Mouse (Mus musculus): ENCODE measurements around the gene Gm10491. TPM values are rescaled to one million over a fixed set of nuclear protein-coding genes. Genes with fewer than 3 reads are reported as not detected.
"Not testable (repeated sequence)": the region's sequence is repeated elsewhere in the genome, so short reads cannot be mapped to it uniquely, and the experiment has no call there.

Gene Gm10491
- polyA plus RNA-seq, 1 experiment from 2014 or later, result not detected

GRCm38 (mm10) chrX:7919601-7920383 is 12.2 kb upstream of the Gm10491 start, which contains the start of gene Pcsk1n:
TSS of gene Pcsk1n (plus strand) at chrX:7919822.
- ATAC-seq (ENCODE audit: insufficient number of reproducible peaks, low FRiP score), result no peak
- 6% methylated on average over 38 of the region's 40 CpGs for WGBS
- peak within 1 kb of the TSS; percentile 27 for H3K4me3 ChIP-seq
- H3K9me3 ChIP-seq (replicated peaks), result peaks cover 3% of the 10 kb centered on the region; the same call in 1 of the 2 replicates
- H3K36me3 ChIP-seq, result no peaks in the 10 kb centered on the region
- H3K4me2 ChIP-seq, result peak within 1 kb of the TSS; percentile 59
- H3K9ac ChIP-seq, result no peak within 1 kb of the TSS
- peaks cover 13% of the 10 kb centered on the region; the same call in 1 of the 2 replicates for H3K4me1 ChIP-seq (replicated peaks)
- peaks cover 62% of the 10 kb centered on the region for H3K27me3 ChIP-seq (replicated peaks)
- no peak within 1 kb of the TSS for H3K27ac ChIP-seq (ENCODE audit: poor library complexity, severe bottlenecking)

DNA sequence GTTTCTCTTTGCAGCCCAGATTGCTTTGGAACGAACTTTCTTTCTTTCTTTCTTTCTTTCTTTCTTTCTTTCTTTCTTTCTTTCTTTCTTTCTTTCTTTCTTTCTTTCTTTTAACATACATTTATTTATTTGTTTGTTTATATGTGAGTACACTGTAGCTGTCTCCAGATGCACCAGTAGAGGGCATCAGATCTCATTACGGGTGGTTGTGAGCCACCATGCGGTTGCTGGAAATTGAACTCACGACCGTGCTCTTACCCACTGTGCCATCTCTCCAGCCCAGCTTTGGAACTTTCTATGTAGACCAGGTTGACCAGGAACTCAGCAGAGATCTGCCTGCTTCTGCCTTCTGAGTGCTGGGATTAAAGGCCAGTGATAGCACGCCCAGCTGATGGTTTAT is 10.3 kb upstream of the Gm10491 start:
- H3K4me3 ChIP-seq; ATAC-seq (ENCODE audit: insufficient number of reproducible peaks, low FRiP score); H3K9me3 ChIP-seq (replicated peaks); H3K9ac ChIP-seq; H3K4me2 ChIP-seq; H3K27ac ChIP-seq (ENCODE audit: poor library complexity, severe bottlenecking); H3K36me3 ChIP-seq: not testable (repeated sequence)
- WGBS, result 61% methylated on average over 6 of the region's 6 CpGs
- Histone ChIP-seq H3K4me1 (replicated peaks) (peaks cover 13% of the 10 kb centered on the region; the same call in 1 of the 2 replicates), H3K27me3 (replicated peaks) (peaks cover 47% of the 10 kb centered on the region)

DNA sequence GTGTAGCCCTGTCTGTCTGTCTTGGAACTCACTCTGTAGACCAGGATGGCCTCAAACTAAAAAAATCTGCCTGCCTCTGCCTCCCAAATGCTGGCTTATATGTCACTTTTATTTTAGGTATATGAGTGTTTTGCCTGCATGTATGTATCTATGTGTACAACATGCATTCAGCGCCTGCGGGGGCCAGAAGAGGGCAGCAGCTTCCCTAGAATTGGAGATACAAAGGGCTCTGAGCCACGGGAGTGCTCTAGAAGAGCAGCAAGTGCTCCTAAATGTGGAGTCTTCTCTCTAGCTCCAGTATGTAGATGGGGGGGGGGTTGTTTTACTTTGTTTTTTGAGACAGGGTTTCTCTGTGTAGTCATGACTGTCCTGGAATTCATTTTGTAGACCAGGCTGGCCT is 8.0 kb upstream of the Gm10491 start:
- not testable (repeated sequence) for H3K9ac ChIP-seq; H3K4me2 ChIP-seq; H3K4me1 ChIP-seq (replicated peaks); ATAC-seq (ENCODE audit: insufficient number of reproducible peaks, low FRiP score); H3K36me3 ChIP-seq; H3K4me3 ChIP-seq; H3K9me3 ChIP-seq (replicated peaks); H3K27ac ChIP-seq (ENCODE audit: poor library complexity, severe bottlenecking)
- 21% methylated on average over 3 of the region's 3 CpGs for WGBS
- peaks cover 25% of the 10 kb centered on the region for H3K27me3 ChIP-seq (replicated peaks)

DNA sequence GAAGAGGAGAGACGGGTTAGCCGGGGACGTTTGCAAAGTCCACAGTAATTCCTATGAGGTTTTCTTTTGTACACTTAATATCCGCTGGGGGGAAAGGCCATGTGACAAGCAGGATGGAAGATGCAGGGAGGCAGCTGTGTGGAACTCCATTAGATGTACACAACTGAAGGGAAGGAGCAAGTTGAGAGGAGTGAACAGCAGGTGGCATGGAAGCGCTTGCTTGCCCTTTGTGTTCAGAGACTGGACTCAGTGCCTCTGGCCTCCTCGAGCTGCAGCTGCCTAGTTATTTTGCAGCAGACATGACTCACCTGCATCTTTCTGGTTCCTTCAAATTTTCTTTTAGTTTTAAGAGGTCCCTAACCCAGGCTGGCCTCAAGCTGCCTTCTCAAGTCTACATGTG is 2.8 kb upstream of the Gm10491 start:
- no peak for ATAC-seq (ENCODE audit: insufficient number of reproducible peaks, low FRiP score)
- H3K4me1 ChIP-seq (replicated peaks), result no peaks in the 10 kb centered on the region
- 61% methylated on average over 6 of the region's 6 CpGs for WGBS
- no peaks in the 10 kb centered on the region for H3K9me3 ChIP-seq (replicated peaks)
- H3K27ac ChIP-seq (ENCODE audit: poor library complexity, severe bottlenecking), result no peak overlapping the region
- no peak overlapping the region for H3K9ac ChIP-seq
- no peak overlapping the region for H3K4me2 ChIP-seq
- H3K27me3 ChIP-seq (replicated peaks), result no peaks in the 10 kb centered on the region
- no peak overlapping the region for H3K4me3 ChIP-seq
- peaks cover 13% of the 10 kb centered on the region for H3K36me3 ChIP-seq

GRCm38 (mm10) chrX:7909242-7909641 is 1.6 kb upstream of the Gm10491 start, which contains the start of gene Gm10490:
TSS of gene Gm10490 (plus strand) at chrX:7909542.
- WGBS, result 85% methylated on average over 4 of the region's 4 CpGs
- ATAC-seq (ENCODE audit: insufficient number of reproducible peaks, low FRiP score); H3K9me3 ChIP-seq (replicated peaks); H3K27ac ChIP-seq (ENCODE audit: poor library complexity, severe bottlenecking); H3K27me3 ChIP-seq (replicated peaks); H3K9ac ChIP-seq; H3K4me1 ChIP-seq (replicated peaks); H3K4me3 ChIP-seq; H3K4me2 ChIP-seq: not testable (repeated sequence)
- H3K36me3 ChIP-seq, result peaks cover 13% of the 10 kb centered on the region

DNA sequence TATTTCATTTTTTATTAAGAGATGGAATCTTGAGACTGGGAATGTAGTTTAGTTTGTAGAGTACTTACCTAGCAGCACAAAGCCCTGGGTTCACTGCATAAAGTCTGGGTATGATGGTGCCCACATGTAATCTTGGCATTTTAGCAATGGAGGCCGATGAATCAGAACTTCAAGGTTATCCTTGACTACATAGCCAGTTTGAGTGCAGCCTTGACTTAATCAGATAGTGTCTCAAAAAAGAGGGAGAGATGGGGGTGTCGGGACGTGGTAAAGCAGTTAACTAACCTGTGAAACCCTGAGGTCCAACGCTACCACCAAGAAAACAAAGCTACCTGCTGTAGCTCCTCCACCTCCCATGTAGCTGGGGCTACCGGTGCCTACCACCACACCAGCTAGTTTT is 3.2 kb downstream of the Gm10491 start:
- Histone ChIP-seq H3K27ac (ENCODE audit: poor library complexity, severe bottlenecking) (no peak overlapping the region), H3K4me1 (replicated peaks) (no peaks in the 10 kb centered on the region), H3K4me2 (no peak overlapping the region), H3K9me3 (replicated peaks) (no peaks in the 10 kb centered on the region), H3K4me3 (no peak overlapping the region), H3K27me3 (replicated peaks) (no peaks in the 10 kb centered on the region), H3K36me3 (peaks cover 21% of the 10 kb centered on the region), H3K9ac (no peak overlapping the region)
- 87% methylated on average over 5 of the region's 5 CpGs for WGBS
- no peak for ATAC-seq (ENCODE audit: insufficient number of reproducible peaks, low FRiP score)

GRCm38 (mm10) chrX:7898880-7899874 is 8.5 kb downstream of the Gm10491 start, which contains the start of the genes Pqbp1 and Timm17b:
TSS of gene Pqbp1 (minus strand) at chrX:7899269.
TSS of gene Timm17b (plus strand) at chrX:7899357.
- H3K4me2 ChIP-seq, result peak within 1 kb of the TSS; percentile 75
- WGBS, result 9% methylated on average over 58 of the region's 62 CpGs

GRCm38 (mm10) chrX:7898211-7898610 is 9.4 kb downstream of the Gm10491 start:
- WGBS, result 30% methylated on average over 13 of the region's 13 CpGs
- ATAC-seq (ENCODE audit: insufficient number of reproducible peaks, low FRiP score), result no peak
- no peak overlapping the region for H3K27ac ChIP-seq (ENCODE audit: poor library complexity, severe bottlenecking)
- no peaks in the 10 kb centered on the region for H3K9me3 ChIP-seq (replicated peaks)
- peak overlapping the region; percentile 75 for H3K4me2 ChIP-seq
- peaks cover 25% of the 10 kb centered on the region for H3K36me3 ChIP-seq
- H3K4me1 ChIP-seq (replicated peaks), result peaks cover 5% of the 10 kb centered on the region; the same call in 1 of the 2 replicates
- peak overlapping the region; percentile 68 for H3K9ac ChIP-seq
- peak overlapping the region; percentile 70 for H3K4me3 ChIP-seq
- no peaks in the 10 kb centered on the region for H3K27me3 ChIP-seq (replicated peaks)

More at GRCm38 (mm10) chrX:7898880-7899874, 8.5 kb downstream of the Gm10491 start, which contains the start of the genes Pqbp1 and Timm17b:
- H3K9me3 ChIP-seq (replicated peaks), result no peaks in the 10 kb centered on the region
- peaks cover 5% of the 10 kb centered on the region; the same call in 1 of the 2 replicates for H3K4me1 ChIP-seq (replicated peaks)
- no peaks in the 10 kb centered on the region for H3K27me3 ChIP-seq (replicated peaks)
- H3K9ac ChIP-seq, result peak within 1 kb of the TSS; percentile 68
- peak within 1 kb of the TSS; percentile 86 for H3K27ac ChIP-seq (ENCODE audit: poor library complexity, severe bottlenecking)
- H3K4me3 ChIP-seq, result peak within 1 kb of the TSS; percentile 70
- peaks cover 26% of the 10 kb centered on the region for H3K36me3 ChIP-seq
- peak; percentile 99 for ATAC-seq (ENCODE audit: insufficient number of reproducible peaks, low FRiP score)

DNA sequence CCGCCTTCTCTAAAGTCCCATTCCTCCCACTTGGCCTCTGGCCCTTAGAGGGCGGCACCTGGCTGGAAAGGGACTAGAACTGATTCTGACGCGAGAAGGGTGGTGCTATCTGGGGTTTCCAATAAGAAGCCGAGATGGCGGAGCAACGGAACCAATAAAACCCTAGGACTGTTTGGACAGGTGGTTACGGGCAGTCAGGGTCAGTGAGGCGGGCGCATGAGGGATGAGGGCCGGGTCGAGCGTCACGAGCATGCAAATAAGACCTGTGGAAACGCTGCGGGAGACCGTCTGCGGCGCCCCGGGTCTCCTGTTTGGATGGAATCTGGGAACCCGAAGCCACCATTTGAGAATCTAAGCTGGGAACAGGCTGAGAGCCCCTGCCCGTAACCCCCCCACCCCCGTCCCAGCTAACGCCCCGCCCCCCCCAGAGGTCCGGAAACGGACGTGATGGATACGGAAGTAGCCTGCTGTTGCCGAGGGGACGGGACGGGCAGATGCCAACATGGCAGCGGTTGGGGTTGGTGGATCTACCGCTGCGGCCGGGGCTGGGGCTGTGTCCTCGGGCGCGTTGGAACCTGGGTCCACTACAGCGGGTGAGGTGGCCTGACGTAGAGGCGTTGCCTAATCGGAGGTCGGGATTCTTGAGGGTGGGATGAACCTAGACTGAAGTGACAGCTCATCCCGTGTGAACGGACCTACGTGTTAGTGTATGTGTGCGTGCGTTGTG is 23.6 kb downstream of the Gm10491 start, which contains the start of gene Slc35a2:
TSS of gene Slc35a2 (plus strand) at position 188 of the 727 bp plus-strand sequence.
- peak within 1 kb of the TSS; percentile 73 for H3K4me2 ChIP-seq
- 7% methylated on average over 49 of the region's 49 CpGs for WGBS
- ATAC-seq (ENCODE audit: insufficient number of reproducible peaks, low FRiP score), result peak; percentile 92
- H3K9ac ChIP-seq, result peak within 1 kb of the TSS; percentile 61
- H3K9me3 ChIP-seq (replicated peaks), result no peaks in the 10 kb centered on the region
- H3K4me1 ChIP-seq (replicated peaks), result peaks cover 4% of the 10 kb centered on the region; the same call in 1 of the 2 replicates
- 0 out of 2 replicates have a peak, but pooled peaks cover 10% of the 10 kb centered on the region for H3K36me3 ChIP-seq
- peak within 1 kb of the TSS; percentile 68 for H3K4me3 ChIP-seq
- H3K27me3 ChIP-seq (replicated peaks), result no peaks in the 10 kb centered on the region
- peak within 1 kb of the TSS; percentile 88 for H3K27ac ChIP-seq (ENCODE audit: poor library complexity, severe bottlenecking)

- H3K36me3 ChIP-seq, result peaks cover 6% of the 10 kb centered on the region
- no peak overlapping the region for H3K27ac ChIP-seq (ENCODE audit: poor library complexity, severe bottlenecking)
- peaks cover 7% of the 10 kb centered on the region; the same call in 1 of the 2 replicates for H3K4me1 ChIP-seq (replicated peaks)
- H3K27me3 ChIP-seq (replicated peaks), result 0 out of 2 replicates have a peak, but pooled peaks cover 6% of the 10 kb centered on the region
- H3K4me3 ChIP-seq, result peak overlapping the region; percentile 20; the same call in 1 of the 2 replicates
- ATAC-seq (ENCODE audit: insufficient number of reproducible peaks, low FRiP score), result 0 out of 2 replicates have a peak, but pooled peaks have one; percentile 13
- peak overlapping the region; percentile 56 for H3K4me2 ChIP-seq
- no peak overlapping the region for H3K9ac ChIP-seq
- H3K9me3 ChIP-seq (replicated peaks), result no peaks in the 10 kb centered on the region
- WGBS, result 9% methylated on average over 11 of the region's 11 CpGs
Observed at GRCm38 (mm10) chrX:7879819-7880218, 27.8 kb downstream of the Gm10491 start.

Measured in heart, embryonic 12.5 days (tissue).